Mouse (Mus musculus) forebrain, embryonic 13.5 days (tissue): ENCODE measurements around the gene Gtf2h3. TPM values are rescaled to one million over a fixed set of nuclear protein-coding genes. Genes with fewer than 3 reads are reported as not detected.

Experiments
- polyA plus RNA-seq: library from polyadenylated mRNA; unstranded; fragments of >200 nt; fragmentation: Nextera tagmentation; extraction: Ambion mirVana; gene quantifications from 2 replicates; pipeline ENCODE4 v1.2.1, GENCODE M21; 2015

The Gtf2h3 gene
- polyA plus RNA-seq, 1 experiment from 2014 or later = 66.9 TPM

Other genes starting within 250 kb of the Gtf2h3 start
- gene Cdk2ap1, start 216.1 kb upstream of the Gtf2h3 start, polyA plus RNA-seq = 77.4 and 78.9 TPM in 2 replicates
- gene Sbno1, start 153.1 kb upstream of the Gtf2h3 start, polyA plus RNA-seq = 120 TPM in 2 replicates
- gene Kmt5a, start 139.2 kb upstream of the Gtf2h3 start, polyA plus RNA-seq = 30.0 and 30.6 TPM in 2 replicates
- 19.3 and 22.3 TPM in 2 replicates for gene Rilpl2, start 100.8 kb upstream of the Gtf2h3 start, polyA plus RNA-seq
- gene Snrnp35, start 96.0 kb upstream of the Gtf2h3 start, polyA plus RNA-seq = 27.2 and 27.8 TPM in 2 replicates
- gene Rilpl1, start 47.7 kb upstream of the Gtf2h3 start, polyA plus RNA-seq = 10.4 and 10.6 TPM in 2 replicates
- gene Tmed2, start 38.4 kb upstream of the Gtf2h3 start, polyA plus RNA-seq = 378 and 389 TPM in 2 replicates
- 23.3 and 25.5 TPM in 2 replicates for gene Ddx55, start 26.3 kb upstream of the Gtf2h3 start, polyA plus RNA-seq
- 72.8 and 74.4 TPM in 2 replicates for gene Eif2b1, start within 50 bp of the Gtf2h3 start, polyA plus RNA-seq
- 44.7 and 45.9 TPM in 2 replicates for gene Atp6v0a2, start 49.4 kb downstream of the Gtf2h3 start, polyA plus RNA-seq
- gene Dnah10, start 145.9 kb downstream of the Gtf2h3 start, polyA plus RNA-seq = 0.08 and 0.15 TPM in 2 replicates